Mouse (Mus musculus): Measurements from ENCODE around the gene Flvcr1.

DNA sequence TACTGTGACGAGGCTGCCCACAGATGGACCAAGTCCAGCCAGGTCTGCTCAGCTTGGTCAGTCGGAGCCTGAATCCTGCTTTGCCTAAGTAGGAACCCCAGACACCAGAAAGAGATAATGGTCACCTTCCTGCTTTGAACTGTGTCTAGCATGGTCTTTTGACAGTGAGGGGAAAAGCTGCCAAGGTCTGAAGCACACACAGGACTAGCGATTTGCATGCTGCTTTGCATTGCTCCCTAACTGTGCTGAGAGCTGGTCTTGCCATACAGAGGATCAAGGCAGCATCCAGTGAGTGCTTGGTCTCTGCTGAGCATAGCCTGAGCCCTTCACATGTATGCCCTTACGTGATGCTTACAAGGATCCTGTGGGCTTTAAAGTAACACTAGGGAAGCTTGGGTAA, 44.5 kb downstream of the Flvcr1 start:
- TF ChIP-seq ZKSCAN1 (IDR thresholded peaks at IDR 0.05; ENCODE audit: borderline replicate concordance, low read depth, low read length) (no peak), BHLHE40 (IDR thresholded peaks at IDR 0.05; ENCODE audit: low read depth, low read length) (0 out of 2 replicates have a peak, but pooled peaks have one; percentile 55), JUND (conservative IDR thresholded peaks at IDR 0.05; ENCODE audit: low read depth, low read length) (no peak), USF1 (IDR thresholded peaks at IDR 0.05; ENCODE audit: low read depth, low read length) (no peak), MEF2A (IDR thresholded peaks at IDR 0.05; ENCODE audit: borderline replicate concordance, low read depth, low read length) (peak; percentile 57; the same call in 1 of the 2 replicates), SMC3 (IDR thresholded peaks at IDR 0.05; ENCODE audit: low read depth, low read length) (no peak)
